Mouse (Mus musculus): ENCODE results near the gene Rhbdf1. TPM values are rescaled to one million over a fixed set of nuclear protein-coding genes. Genes with fewer than 3 reads are reported as not detected.
A peak's percentile ranks its signal among the peaks of the same experiment; 100 is the strongest.

The Rhbdf1 gene
- total RNA-seq, 2 experiments from 2014 or later, result 30.5 to 31.1 TPM

- intact Hi-C loops (cut with DNase I), result no loop called here
- no peak for DNase-seq
Observed at GRCm38 (mm10) chr11:32194626-32195025, 27.5 kb downstream of the Rhbdf1 start.

GRCm38 (mm10) chr11:32194086-32194485 is 28.0 kb downstream of the Rhbdf1 start:
- intact Hi-C loops (cut with DNase I), result no loop called here
- no peak for DNase-seq

GRCm38 (mm10) chr11:32193156-32193555 is 28.9 kb downstream of the Rhbdf1 start:
- no peak for DNase-seq
- intact Hi-C loops (cut with DNase I), result no loop called here

- DNase-seq, result no peak
- intact Hi-C loops (cut with DNase I), result no loop called here
Observed at GRCm38 (mm10) chr11:32190603-32191110, 31.4 kb downstream of the Rhbdf1 start.

- intact Hi-C loops (cut with DNase I), result no loop called here
- DNase-seq, result peak in 1 of 2 experiments; percentile 19
Observed at GRCm38 (mm10) chr11:32190119-32190518, 32.0 kb downstream of the Rhbdf1 start.

GRCm38 (mm10) chr11:32189434-32189833 is 32.7 kb downstream of the Rhbdf1 start:
- DNase-seq, result no peak
- intact Hi-C loops (cut with DNase I), result no loop called here

GRCm38 (mm10) chr11:32188881-32189280 is 33.2 kb downstream of the Rhbdf1 start:
- DNase-seq, result no peak
- intact Hi-C loops (cut with DNase I), result no loop called here

GRCm38 (mm10) chr11:32187256-32187655 is 34.8 kb downstream of the Rhbdf1 start:
- intact Hi-C loops (cut with DNase I), result no loop called here
- DNase-seq, result no peak

GRCm38 (mm10) chr11:32186031-32186430 is 36.1 kb downstream of the Rhbdf1 start:
- no peak for DNase-seq
- intact Hi-C loops (cut with DNase I), result no loop called here

- no peak for DNase-seq
- intact Hi-C loops (cut with DNase I), result loop anchor here (5.0 kb wide), 1 partner anchor 118 kb away; the partner anchor contains the start of gene Hbq1a
Observed at GRCm38 (mm10) chr11:32184469-32184868, 37.6 kb downstream of the Rhbdf1 start.

- intact Hi-C loops (cut with DNase I), result loop anchor here (1.0 to 5.0 kb wide), 4 partner anchors 56 to 141 kb away; partner anchors contain the start of genes Hbq1a and Hbq1b
- DNase-seq, result peak; percentile 85 to 90
Observed at GRCm38 (mm10) chr11:32181973-32182868, 39.9 kb downstream of the Rhbdf1 start.

- intact Hi-C loops (cut with DNase I), result loop anchor here (5.0 kb wide), 1 partner anchor 121 kb away; the partner anchor contains the start of gene Hbq1a
- DNase-seq, result no peak
Observed at GRCm38 (mm10) chr11:32181246-32181645, 40.9 kb downstream of the Rhbdf1 start.

GRCm38 (mm10) chr11:32178506-32178905 is 43.6 kb downstream of the Rhbdf1 start:
- intact Hi-C loops (cut with DNase I), result no loop called here
- DNase-seq, result no peak

GRCm38 (mm10) chr11:32166683-32167082 is 55.4 kb downstream of the Rhbdf1 start:
- intact Hi-C loops (cut with DNase I), result no loop called here
- DNase-seq, result no peak

- intact Hi-C loops (cut with DNase I), result loop anchor here (1.0 to 5.0 kb wide), 3 partner anchors 162 to 485 kb away; partner anchors contain the start of gene Nsg2
- DNase-seq, result peak; percentile 76 to 84
Observed at GRCm38 (mm10) chr11:32161922-32162804, 59.9 kb downstream of the Rhbdf1 start.

- no peak for DNase-seq
- intact Hi-C loops (cut with DNase I), result loop anchor here (5.0 kb wide), 2 partner anchors 209 to 484 kb away; no protein-coding TSS in a partner anchor
Observed at GRCm38 (mm10) chr11:32161500-32161899, 60.6 kb downstream of the Rhbdf1 start.

GRCm38 (mm10) chr11:32160341-32160740 is 61.8 kb downstream of the Rhbdf1 start:
- no peak for DNase-seq
- intact Hi-C loops (cut with DNase I), result loop anchor here (5.0 kb wide), 2 partner anchors 208 to 483 kb away; no protein-coding TSS in a partner anchor
